Mouse (Mus musculus): ENCODE measurements around the gene Hint1.
A peak's percentile ranks its signal among the peaks of the same experiment; 100 is the strongest.
"Not testable (repeated sequence)": the region's sequence is repeated elsewhere in the genome, so short reads cannot be mapped to it uniquely, and the experiment has no call there.

Gene Hint1

GRCm38 (mm10) chr11:54866119-54867048 lies at the start of gene Hint1:
Gene Hint1 (plus strand): TSS chr11:54866383.
- DNase-seq: peak; percentile 92

DNA sequence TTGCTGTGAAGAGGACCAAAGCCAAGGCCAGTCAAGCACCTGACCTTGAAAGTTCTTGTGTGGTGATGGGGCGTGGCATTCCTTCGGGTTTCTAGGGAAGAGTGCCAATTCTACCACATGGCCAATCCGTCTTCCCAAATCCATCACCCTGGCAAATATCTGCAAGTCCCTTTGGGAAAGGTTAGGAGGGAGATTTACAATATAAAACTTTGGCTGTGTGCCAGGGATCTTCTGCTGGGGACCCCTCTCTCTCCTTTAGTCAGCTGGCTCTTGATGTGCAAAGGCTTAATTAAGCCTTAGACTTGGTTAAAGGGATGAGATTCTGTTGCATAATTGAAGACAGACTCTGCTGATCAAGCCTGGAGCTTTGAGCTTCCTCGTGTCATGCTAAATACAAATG lies 48.7 kb upstream of the Hint1 start:
- no peak for DNase-seq

- DNase-seq: no peak
Measured at GRCm38 (mm10) chr11:54819489-54819888, 46.7 kb upstream of the Hint1 start.

DNA sequence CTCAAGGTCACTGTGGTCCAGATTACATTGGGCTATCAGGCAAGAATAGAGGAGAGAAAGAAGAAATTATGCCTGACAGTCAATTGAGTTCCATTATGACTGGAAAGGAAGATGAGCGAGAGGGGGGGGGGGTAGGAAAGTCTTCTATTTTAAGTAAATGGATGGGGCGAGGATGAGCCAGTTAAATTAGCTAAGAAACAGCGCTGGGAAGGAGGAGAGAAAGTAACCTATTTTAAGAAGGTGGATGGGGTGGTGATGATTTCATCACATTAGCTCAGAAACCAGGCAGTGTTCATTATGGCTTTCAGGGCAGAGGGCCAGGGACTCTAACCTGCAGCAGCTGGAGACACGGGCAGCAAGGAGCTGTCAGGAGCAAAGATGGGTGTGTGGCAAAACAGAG lies 42.7 kb upstream of the Hint1 start:
- DNase-seq: no peak

GRCm38 (mm10) chr11:54825774-54826173 lies 40.4 kb upstream of the Hint1 start:
- DNase-seq: no peak

DNA sequence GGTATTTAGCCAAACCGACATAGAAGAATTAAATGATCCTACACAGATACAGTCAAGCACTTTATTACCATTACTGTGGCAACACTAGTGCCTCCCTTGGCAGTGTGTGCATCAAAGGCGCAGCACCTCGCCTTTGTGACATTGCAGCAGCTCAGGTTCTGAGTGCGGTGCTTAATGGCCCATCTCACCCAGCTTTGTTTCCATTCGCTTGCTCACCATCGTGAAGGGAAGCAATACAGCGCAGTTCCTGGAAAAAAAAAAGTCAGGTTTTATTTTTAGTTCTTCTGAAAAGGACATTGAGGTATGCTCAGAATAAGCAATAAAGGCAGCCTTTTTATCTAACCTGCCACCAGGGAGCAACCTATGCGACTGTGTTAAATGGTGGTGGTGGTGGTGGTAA lies 39.4 kb upstream of the Hint1 start:
- no peak for DNase-seq

DNA sequence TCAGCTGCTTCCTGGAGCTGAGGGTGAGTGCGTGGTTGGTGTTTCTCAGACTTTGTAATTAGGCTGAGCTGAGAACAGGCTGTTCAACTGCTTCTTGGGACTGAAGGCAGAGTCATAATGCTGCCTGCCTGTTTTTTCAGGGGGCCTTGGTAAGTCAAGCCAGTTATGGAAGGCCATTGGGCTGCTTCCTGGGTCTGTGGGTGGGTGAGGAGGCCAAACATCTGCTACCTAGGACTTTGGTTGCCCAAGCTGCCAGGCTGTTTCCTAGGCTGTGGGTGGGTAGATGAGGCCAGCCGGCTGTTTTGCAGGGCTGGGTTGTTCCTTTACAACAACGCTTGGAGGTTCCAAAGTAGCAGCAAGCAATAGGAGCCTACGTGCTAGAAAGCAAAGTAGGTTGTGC lies 32.4 kb upstream of the Hint1 start:
- DNase-seq: no peak

- DNase-seq: no peak
Measured at GRCm38 (mm10) chr11:54834596-54834995, 31.6 kb upstream of the Hint1 start.

- peak; percentile 49 for DNase-seq
Measured at GRCm38 (mm10) chr11:54836106-54836505, 30.1 kb upstream of the Hint1 start.

DNA sequence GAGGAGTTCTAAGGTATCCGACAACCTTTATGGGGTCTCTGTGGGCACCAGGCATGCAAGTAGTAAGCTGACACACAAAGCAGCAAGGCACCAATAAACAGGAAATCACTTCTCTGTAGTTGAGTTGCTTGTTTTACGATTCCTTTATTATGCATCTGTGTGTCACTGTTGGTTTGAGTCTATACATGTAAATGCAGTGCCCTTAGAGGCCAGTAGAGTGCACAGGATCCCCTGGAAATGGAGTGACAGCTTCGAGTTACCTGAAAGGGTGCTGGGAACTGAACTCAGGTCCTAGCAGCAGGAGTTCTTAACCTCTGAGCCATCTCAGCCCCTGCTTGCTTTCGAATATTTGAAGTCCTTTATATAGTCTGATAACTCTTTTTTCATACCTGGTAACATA lies 26.5 kb upstream of the Hint1 start:
- DNase-seq: no peak

DNA sequence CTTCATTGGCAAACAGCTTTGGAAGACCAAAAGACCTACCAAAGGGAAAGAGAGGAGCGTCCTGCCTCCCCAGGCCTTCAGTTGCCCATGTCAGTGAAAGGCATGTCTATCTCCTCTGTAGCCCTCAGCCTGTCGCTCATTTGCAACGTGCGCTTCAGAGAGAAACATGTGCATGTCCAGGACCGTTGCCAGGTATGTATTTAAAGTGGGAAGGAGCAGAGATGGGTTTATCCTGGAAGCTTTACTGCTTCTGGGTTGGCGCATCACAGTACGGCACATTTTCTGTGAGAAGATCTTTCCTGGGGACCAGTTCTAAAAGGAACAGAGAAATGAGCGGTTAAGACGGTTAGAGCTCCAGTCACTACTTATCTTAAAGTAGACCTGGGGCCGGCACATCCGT lies 25.3 kb upstream of the Hint1 start:
- DNase-seq: no peak

DNA sequence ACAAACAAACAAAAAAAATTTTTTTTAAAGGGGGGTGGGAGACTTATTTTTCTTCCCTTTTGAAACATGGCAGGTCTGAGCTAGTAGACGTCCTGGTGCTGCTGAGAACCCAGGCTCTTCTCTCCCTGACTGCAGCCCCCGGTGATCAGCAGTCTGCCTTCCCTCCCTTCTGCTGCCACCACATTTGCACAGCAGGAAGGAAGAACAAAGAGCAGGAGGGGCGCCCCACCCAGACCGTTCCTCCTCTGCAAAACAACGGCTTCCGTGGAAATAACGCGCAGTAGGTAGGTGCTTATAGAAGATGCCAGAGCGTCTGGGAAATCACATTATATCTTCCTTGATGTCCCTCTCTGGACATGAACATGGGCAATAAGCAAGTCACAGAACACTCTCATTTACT lies 21.8 kb upstream of the Hint1 start:
- no peak for DNase-seq

GRCm38 (mm10) chr11:54844959-54845358 lies 21.2 kb upstream of the Hint1 start:
- no peak for DNase-seq

DNA sequence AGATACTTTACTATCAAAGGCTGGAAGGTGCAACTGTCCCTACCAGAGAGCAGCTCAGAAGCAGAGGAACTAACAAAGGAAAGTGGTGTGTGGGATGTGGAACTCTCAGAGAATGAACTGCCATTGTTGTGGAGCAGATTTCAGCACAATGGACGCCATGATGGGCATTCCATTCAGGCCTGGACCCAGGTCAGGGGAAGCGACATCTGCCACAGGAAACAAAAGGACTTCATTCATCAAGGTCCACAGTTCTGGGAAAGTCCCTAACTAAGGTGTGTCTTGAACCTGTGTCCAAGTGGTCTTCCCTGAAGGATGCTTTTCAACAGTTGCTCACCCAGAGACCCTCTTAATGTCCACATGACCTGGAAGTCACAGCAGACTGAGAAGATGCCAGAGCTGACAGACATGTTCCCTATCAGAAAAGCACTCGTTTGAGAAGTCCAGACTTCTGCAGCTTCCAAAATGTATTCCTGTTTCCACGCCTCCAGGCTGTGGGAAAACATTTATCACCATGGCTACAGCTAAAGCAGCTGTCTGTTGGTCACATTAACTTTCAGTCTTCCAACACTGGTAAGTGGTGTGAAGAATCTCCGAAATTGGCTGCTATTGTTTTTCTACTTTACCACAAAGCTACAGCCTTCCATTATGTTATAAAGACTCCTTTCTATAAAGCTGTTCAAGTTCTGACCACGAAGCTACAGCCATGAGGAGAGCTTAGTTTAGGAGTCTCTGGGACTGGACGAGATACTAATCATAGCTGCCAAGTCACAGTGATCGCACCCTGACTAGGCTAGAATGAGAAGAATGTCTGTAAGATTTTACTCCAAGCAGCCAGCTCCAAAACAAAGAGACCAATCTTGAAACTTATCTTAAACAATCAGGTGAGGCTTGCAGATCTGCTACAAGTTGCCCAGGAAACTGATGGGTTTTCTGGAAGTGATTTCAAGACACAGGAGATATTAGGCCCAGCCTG lies 20.4 kb upstream of the Hint1 start:
- no peak for DNase-seq

DNA sequence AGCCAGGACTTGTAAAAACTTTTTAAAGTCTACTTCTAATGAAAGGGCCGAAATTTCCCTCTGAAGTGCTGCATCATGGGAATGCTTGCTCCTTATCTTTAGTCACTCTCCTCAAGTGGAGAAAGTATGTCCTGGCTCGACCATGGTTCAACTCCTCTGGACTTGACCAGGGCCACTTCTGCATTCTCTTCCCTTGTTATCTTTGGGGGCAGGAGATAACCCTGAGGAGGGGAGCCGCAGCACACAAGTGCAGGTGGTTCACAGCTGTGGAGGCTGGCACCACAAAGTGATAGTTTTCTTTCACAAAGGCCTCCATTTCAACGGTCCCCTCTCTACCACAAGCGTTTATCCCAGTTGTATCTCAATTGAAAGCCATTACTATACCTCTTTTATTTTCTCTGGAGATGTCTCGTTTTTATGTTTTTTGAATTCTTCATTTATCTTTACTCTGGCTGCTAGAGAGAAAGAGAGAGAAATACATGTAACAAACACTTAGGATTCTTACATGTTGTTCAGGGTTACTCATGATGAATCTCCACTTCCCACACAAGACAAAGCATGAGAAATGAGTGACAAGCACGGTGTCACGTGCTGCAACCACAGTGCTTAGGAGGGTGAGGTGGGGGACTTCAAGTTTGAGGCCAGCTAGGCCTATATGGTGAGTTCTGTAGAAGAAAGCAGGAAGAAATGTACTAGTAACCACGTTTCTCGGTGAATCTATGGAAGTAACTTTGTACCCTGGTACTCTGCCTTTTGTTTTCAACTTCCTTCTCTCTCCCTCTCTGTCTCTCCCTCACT lies 16.0 kb upstream of the Hint1 start:
- no peak for DNase-seq

DNA sequence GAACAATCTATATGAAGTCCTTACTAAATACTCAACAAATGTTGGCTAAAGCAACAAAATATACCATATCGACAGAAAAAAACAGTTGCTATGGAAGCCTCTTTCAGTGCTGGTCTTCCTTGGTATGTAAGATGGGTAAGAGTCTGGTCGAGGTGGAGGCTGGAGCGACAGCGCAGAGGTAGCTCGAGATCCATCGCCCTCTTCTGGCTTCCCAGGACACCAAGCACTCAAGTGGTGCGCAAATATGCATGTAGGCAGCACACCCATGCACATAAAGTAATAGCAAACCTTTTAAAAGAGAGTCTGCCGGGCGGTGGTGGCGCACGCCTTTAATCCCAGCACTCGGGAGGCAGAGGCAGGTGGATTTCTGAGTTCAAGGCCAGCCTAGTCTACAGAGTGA lies 14.5 kb upstream of the Hint1 start:
- no peak for DNase-seq

DNA sequence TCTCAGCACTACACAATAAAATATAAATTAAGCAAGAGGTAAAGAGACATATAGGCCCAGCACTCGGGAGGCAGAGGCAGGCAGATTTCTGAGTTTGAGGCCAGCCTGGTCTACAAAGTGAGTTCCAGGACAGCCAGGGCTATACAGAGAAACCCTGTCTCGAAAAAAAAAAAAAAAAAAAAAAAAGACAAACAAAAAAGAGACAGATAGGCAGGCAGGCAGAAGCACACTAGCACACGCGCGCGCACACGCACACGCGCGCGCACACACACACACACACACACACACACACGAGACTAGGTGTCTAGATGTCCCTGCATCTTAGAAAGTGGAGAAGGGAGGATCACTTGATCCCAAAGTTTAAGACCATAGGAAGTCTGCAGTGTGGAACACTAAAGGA lies 7.3 kb upstream of the Hint1 start:
- not testable (repeated sequence) for DNase-seq

DNA sequence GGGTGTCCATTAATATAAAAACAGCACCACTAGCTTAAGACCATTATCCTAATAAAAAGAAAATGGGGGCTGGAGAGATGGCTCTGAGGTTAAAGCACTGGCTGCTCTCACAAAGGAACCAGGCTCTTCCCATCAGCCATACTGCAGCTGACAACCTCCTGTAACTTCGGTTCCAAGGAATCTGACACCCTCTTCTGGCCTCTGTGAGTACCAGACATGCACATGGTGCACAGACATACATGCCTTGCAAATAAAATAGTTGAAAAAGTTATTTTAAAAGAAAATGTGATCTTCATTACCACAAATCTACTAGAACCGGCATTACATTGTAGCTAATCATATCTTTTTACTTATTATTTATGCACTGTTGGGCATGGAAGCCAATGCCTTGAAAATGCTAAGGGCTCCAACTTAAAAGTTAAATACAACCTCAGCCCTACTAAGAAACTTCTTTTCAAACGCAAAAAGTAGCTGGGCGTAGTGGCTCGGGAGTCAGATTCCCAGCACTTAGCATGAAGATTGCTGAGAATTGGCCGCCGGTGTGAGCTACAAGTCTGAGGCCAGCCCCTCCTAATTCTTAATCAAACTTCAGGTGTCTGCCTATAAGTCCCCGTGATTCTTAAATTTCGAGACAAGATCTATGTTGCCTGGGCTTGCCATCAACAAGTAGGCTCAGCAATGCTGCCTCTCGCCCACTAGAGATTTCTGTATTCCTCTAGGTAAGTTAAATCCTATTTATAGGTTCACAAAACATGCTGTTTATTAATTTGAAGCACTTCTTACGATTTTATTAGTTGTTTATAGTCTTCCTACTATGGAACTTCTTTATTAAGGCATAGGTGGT lies 6.6 kb upstream of the Hint1 start:
- no peak for DNase-seq

DNA sequence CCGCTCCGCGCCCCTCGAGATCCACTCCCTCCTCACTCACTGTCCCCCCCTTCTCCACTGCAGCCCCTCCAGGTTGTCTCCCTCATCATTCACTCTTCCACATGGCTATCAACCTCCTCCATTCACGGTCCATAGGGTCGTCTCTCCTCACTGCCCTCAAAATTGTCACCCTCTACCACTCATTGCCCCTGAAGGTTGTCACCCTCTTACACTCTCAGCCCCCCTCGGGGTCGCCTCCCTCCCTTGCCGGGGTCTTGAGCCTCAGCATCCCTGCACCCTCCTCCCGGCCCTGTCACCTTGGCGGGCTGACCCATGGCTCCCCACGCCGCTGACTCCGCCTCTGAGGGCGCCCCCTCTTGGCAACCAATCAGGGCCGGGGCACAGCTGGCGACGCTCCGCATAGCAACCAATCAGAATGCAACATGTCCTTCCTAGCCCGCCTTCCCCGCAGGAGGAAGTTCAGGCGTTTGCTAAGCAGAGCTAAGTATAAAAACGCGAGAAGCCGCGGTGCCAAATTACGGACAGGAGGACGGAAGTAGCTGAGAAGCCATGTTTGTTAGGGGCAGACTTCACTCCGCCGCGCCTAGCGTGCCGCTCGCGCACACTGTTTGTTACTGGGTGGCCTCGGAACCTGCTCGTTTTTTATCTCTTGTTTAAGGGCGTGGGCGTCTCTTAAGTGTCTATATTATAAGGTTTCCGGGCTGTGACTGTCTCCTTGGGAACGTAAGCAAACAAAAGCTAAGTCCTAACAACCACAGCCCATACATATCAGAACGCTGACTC lies 5.7 kb upstream of the Hint1 start, which contains the start of gene Lyrm7:
Gene Lyrm7 (minus strand): TSS at position 661 of the 783 bp plus-strand sequence.
- DNase-seq: peak; percentile 96

- DNase-seq: no peak
Measured at GRCm38 (mm10) chr11:54861471-54862420, 4.4 kb upstream of the Hint1 start.

Measured in right cerebral cortex, postnatal 4 days (tissue).